Mouse (Mus musculus) hindbrain, embryonic 16.5 days (tissue): ENCODE data around the gene Zfp652. TPM values are rescaled to one million over a fixed set of nuclear protein-coding genes. Genes with fewer than 3 reads are reported as not detected.

Experiments
- ATAC-seq: fragments of 200-750 bp; cut with Nextera tagmentation; 2 replicates; pipeline ENCODE4 v1.8.0; 2017; ENCODE audit warnings: moderate TSS enrichment, moderate library complexity
- H3K27ac ChIP-seq: fragments of 300-500 bp; sonication (generic); 2 replicates; pipeline ENCODE4 v1.5.1; 2014; ENCODE audit warnings: low read depth, mild to moderate bottlenecking, control low read depth, low read length, moderate library complexity
- H3K27me3 ChIP-seq: fragments of 300-500 bp; sonication (generic); replicated peaks from 2 replicates; pipeline ENCODE4 v1.6.1; 2014; ENCODE audit warnings: low read length; ENCODE audit not compliant: control insufficient read depth, insufficient read depth
- H3K36me3 ChIP-seq: fragments of 300-500 bp; sonication (generic); 2 replicates; pipeline ENCODE4 v1.6.1; 2014; ENCODE audit warnings: mild to moderate bottlenecking, low read length, moderate library complexity, mixed read lengths; ENCODE audit not compliant: control insufficient read depth, insufficient read depth
- H3K4me1 ChIP-seq: fragments of 300-500 bp; sonication (generic); 2 replicates; pipeline ENCODE4 v1.6.1; 2014; ENCODE audit warnings: low read depth, low read length; ENCODE audit not compliant: control insufficient read depth, insufficient read depth
- H3K4me2 ChIP-seq: fragments of 300-500 bp; sonication (generic); 2 replicates; pipeline ENCODE4 v1.6.1; 2014; ENCODE audit warnings: mild to moderate bottlenecking, low read length, control low read depth, moderate library complexity
- H3K4me3 ChIP-seq: fragments of 300-500 bp; sonication (generic); 2 replicates; pipeline ENCODE4 v1.5.1; 2014; ENCODE audit warnings: mild to moderate bottlenecking, low read length, control low read depth, moderate library complexity
- H3K9ac ChIP-seq: fragments of 300-500 bp; sonication (generic); 2 replicates; pipeline ENCODE4 v1.6.1; 2014; ENCODE audit warnings: low read depth, mild to moderate bottlenecking, control low read depth, low read length, moderate library complexity
- H3K9me3 ChIP-seq: fragments of 300-500 bp; sonication (generic); 2 replicates; pipeline ENCODE4 v1.6.1; 2014; ENCODE audit warnings: mild to moderate bottlenecking, low read length, moderate library complexity; ENCODE audit not compliant: control insufficient read depth
- WGBS: fragments of 180-500 bp; shearing (Covaris S2); extraction: QIAGEN DNeasy Blood & Tissue Kit; methylation state at CpG from one replicate; pipeline ENCODE4 v1.1.7; 2014; 5-methylcytosine and 5-hydroxymethylcytosine counted together
- polyA plus RNA-seq: library from polyadenylated mRNA; unstranded; fragments of >200 nt; fragmentation: Nextera tagmentation; extraction: Ambion mirVana; gene quantifications from 2 replicates; pipeline ENCODE4 v1.2.1, GENCODE M21; 2015

The Zfp652 gene
- polyA plus RNA-seq, 1 experiment from 2014 or later, result 21.7 TPM

- 78% methylated on average over 5 of the region's 5 CpGs for WGBS
- no peak overlapping the region for H3K4me2 ChIP-seq
Observed at GRCm38 (mm10) chr11:95814857-95815256, 102.4 kb downstream of the Zfp652 start.

DNA sequence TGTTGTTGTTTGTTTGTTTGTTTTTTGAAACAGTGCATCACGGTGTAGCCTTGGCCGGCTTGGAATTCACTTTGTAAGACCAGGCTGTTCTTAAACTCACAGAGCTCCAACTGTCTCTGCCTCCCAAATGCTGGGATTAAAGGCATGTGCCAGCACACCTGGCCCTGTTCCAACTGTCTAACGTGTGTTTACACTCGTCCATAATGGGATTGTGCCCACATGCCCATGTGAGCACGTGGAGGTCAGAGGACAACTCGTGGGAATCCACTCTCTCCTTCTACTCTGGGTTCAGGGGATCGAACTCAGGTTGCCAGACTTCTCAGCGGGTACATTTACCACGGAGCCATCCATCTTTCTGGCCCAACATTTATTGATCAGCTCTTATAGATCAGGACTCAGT, 102.9 kb downstream of the Zfp652 start:
- no peak overlapping the region for H3K9ac ChIP-seq
- no peak overlapping the region for H3K4me2 ChIP-seq
- no peaks in the 10 kb centered on the region for H3K27me3 ChIP-seq
- no peaks in the 10 kb centered on the region for H3K9me3 ChIP-seq
- no peaks in the 10 kb centered on the region for H3K4me1 ChIP-seq
- H3K27ac ChIP-seq, result no peak overlapping the region
- no peaks in the 10 kb centered on the region for H3K36me3 ChIP-seq
- H3K4me3 ChIP-seq, result no peak overlapping the region
- WGBS, result 74% methylated on average over 9 of the region's 9 CpGs
- no peak for ATAC-seq

More at GRCm38 (mm10) chr11:95814857-95815256, 102.4 kb downstream of the Zfp652 start:
- no peak overlapping the region for H3K27ac ChIP-seq
- H3K9me3 ChIP-seq, result no peaks in the 10 kb centered on the region
- H3K36me3 ChIP-seq, result no peaks in the 10 kb centered on the region
- ATAC-seq, result no peak
- no peak overlapping the region for H3K9ac ChIP-seq
- H3K4me3 ChIP-seq, result no peak overlapping the region
- H3K4me1 ChIP-seq, result no peaks in the 10 kb centered on the region
- no peaks in the 10 kb centered on the region for H3K27me3 ChIP-seq

GRCm38 (mm10) chr11:95819138-95819537, 106.7 kb downstream of the Zfp652 start:
- no peak for ATAC-seq
- no peak overlapping the region for H3K4me3 ChIP-seq
- 89% methylated on average over 8 of the region's 8 CpGs for WGBS
- no peaks in the 10 kb centered on the region for H3K9me3 ChIP-seq
- H3K4me1 ChIP-seq, result peaks cover 3% of the 10 kb centered on the region; the same call in 1 of the 2 replicates
- H3K9ac ChIP-seq, result no peak overlapping the region
- H3K27me3 ChIP-seq, result no peaks in the 10 kb centered on the region; the same call in none of the 2 replicates
- no peak overlapping the region for H3K4me2 ChIP-seq
- no peak overlapping the region for H3K27ac ChIP-seq
- H3K36me3 ChIP-seq, result no peaks in the 10 kb centered on the region

DNA sequence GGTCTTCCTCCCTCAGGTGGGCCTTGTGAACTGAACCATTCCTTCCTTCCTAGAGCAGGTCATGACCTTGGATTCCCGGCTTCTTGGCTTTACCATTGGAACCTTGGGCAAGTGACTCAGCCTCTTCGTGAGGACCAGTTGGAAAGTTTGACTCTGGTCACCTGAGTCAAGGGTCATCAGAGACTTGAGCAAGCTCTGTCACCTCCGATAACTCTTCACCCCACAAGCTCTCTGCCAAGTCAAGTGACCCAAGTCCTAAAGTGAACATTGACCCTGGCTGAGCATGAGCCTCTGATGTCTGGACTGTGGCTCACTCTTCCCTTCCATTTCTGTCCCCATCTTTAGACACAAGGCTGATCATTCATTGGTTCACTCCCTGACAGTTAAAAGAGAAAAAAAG, 109.0 kb downstream of the Zfp652 start:
- Histone ChIP-seq H3K36me3 (no peaks in the 10 kb centered on the region), H3K4me3 (no peak overlapping the region), H3K27me3 (peaks cover 11% of the 10 kb centered on the region), H3K4me2 (no peak overlapping the region), H3K9ac (no peak overlapping the region), H3K4me1 (peaks cover 10% of the 10 kb centered on the region), H3K27ac (no peak overlapping the region), H3K9me3 (no peaks in the 10 kb centered on the region)
- no peak for ATAC-seq
- WGBS, result 95% methylated on average over 3 of the region's 3 CpGs

DNA sequence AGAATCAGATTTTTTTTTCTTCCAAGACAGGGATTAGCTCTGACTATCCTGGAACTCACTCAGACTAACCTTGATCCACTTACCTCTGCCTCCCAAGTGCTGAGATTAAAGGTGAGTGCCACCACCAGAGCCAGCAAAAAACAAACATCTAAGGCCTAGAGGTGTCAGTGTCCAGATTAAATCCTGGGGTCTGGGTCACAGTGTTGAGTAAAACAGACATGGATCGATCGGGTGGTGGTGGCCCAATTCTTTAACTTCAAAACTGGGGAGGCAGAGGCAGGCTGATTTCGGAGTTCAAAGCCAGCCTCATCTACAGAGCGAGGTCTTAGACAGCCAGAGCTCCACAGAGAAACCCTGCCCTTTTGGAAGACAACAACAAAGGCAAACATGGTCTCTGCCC, 110.0 kb downstream of the Zfp652 start:
- peaks cover 17% of the 10 kb centered on the region for H3K27me3 ChIP-seq
- no peak overlapping the region for H3K4me2 ChIP-seq
- no peaks in the 10 kb centered on the region for H3K9me3 ChIP-seq
- peaks cover 10% of the 10 kb centered on the region for H3K4me1 ChIP-seq
- H3K27ac ChIP-seq, result no peak overlapping the region
- H3K36me3 ChIP-seq, result no peaks in the 10 kb centered on the region
- WGBS, result 96% methylated on average over 4 of the region's 4 CpGs
- ATAC-seq, result no peak
- no peak overlapping the region for H3K9ac ChIP-seq
- no peak overlapping the region for H3K4me3 ChIP-seq

- Histone ChIP-seq H3K9me3 (no peaks in the 10 kb centered on the region), H3K4me2 (peak within 1 kb of the TSS; percentile 100), H3K36me3 (no peaks in the 10 kb centered on the region), H3K4me1 (peaks cover 10% of the 10 kb centered on the region), H3K4me3 (peak within 1 kb of the TSS; percentile 80), H3K9ac (peak within 1 kb of the TSS; percentile 79), H3K27ac (no peak within 1 kb of the TSS), H3K27me3 (peaks cover 31% of the 10 kb centered on the region)
- peak; percentile 99 for ATAC-seq
- under 1% methylated on average over 43 of the region's 78 CpGs for WGBS
Observed at GRCm38 (mm10) chr11:95824071-95824876, 111.8 kb downstream of the Zfp652 start, which contains the start of gene Phospho1. Gene Phospho1, plus strand, starts transcription at chr11:95824499.

DNA sequence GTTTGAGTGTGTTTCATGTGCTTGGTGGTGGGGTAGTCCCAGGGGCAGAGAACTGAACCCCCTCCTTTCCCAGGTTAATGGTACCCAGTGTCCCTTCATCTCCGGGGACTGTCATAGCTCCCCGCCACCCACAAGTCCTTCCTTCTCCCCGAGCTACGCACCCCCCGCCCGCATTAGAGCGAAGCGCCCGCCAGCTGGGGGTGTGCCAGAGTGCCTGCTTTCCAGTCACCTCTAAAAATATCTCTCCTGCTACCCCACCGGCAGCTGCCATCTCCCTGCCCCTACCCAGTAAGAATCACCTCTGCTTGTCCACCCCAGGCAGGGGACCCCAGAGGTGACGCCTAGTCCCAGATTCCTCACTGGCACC, 112.4 kb downstream of the Zfp652 start:
- ATAC-seq, result peak; percentile 29; the same call in 1 of the 2 replicates
- peaks cover 36% of the 10 kb centered on the region for H3K27me3 ChIP-seq
- 3% methylated on average over 11 of the region's 11 CpGs for WGBS

GRCm38 (mm10) chr11:95825625-95826024, 113.2 kb downstream of the Zfp652 start:
- Histone ChIP-seq H3K9ac (no peak overlapping the region), H3K9me3 (no peaks in the 10 kb centered on the region), H3K4me2 (no peak overlapping the region), H3K4me1 (peaks cover 15% of the 10 kb centered on the region), H3K4me3 (no peak overlapping the region), H3K27ac (no peak overlapping the region), H3K27me3 (peaks cover 41% of the 10 kb centered on the region), H3K36me3 (no peaks in the 10 kb centered on the region)
- ATAC-seq, result no peak
- 50% methylated on average over 3 of the region's 3 CpGs for WGBS

More for the DNA sequence above, 112.4 kb downstream of the Zfp652 start:
- Histone ChIP-seq H3K4me1 (peaks cover 10% of the 10 kb centered on the region), H3K4me2 (peak overlapping the region; percentile 100), H3K9ac (peak overlapping the region; percentile 79), H3K4me3 (peak overlapping the region; percentile 80), H3K27ac (no peak overlapping the region), H3K9me3 (no peaks in the 10 kb centered on the region), H3K36me3 (no peaks in the 10 kb centered on the region)

GRCm38 (mm10) chr11:95826317-95827167, 114.1 kb downstream of the Zfp652 start:
- Histone ChIP-seq H3K36me3 (no peaks in the 10 kb centered on the region), H3K27me3 (peaks cover 49% of the 10 kb centered on the region), H3K9ac (no peak overlapping the region), H3K4me2 (no peak overlapping the region), H3K27ac (no peak overlapping the region), H3K4me1 (peaks cover 20% of the 10 kb centered on the region), H3K4me3 (no peak overlapping the region), H3K9me3 (no peaks in the 10 kb centered on the region)
- WGBS, result 49% methylated on average over 6 of the region's 6 CpGs
- no peak for ATAC-seq
